Mouse (Mus musculus) liver, postnatal 0 days (tissue): ENCODE results near the gene Zfp970.
"Not testable (repeated sequence)": the region's sequence is repeated elsewhere in the genome, so short reads cannot be mapped to it uniquely, and the experiment has no call there.

Experiments used
- CTCF ChIP-seq: sonication (generic); IDR thresholded peaks from 2 replicates; pipeline ENCODE4 v1.5.1; 2016; ENCODE audit warnings: antibody characterized with exemption, low read depth
- EP300 ChIP-seq: IDR thresholded peaks from 2 replicates; pipeline ENCODE4 v1.6.1; 2016; ENCODE audit warnings: antibody characterized with exemption, low read depth, mild to moderate bottlenecking

GRCm38 (mm10) chr2:177481971-177482370, 17.4 kb downstream of the Zfp970 start:
- TF ChIP-seq CTCF, EP300: not testable (repeated sequence)
